Mouse (Mus musculus) limb, embryonic 14.5 days (tissue): ENCODE data around the gene Syne3. TPM values are rescaled to one million over a fixed set of nuclear protein-coding genes. Genes with fewer than 3 reads are reported as not detected.

Experiments
- ATAC-seq: fragments of 200-750 bp; cut with Nextera tagmentation; 2 replicates; pipeline ENCODE4 v1.8.0; 2017; ENCODE audit warnings: low read depth, moderate number of reproducible peaks, moderate TSS enrichment; ENCODE audit not compliant: low FRiP score
- DNase-seq: peaks from one replicate; pipeline ENCODE4 v3.0.0-alpha.2; 2015; ENCODE audit warnings: low spot score
- H3K27ac ChIP-seq: fragments of 300-500 bp; sonication (generic); replicated peaks from 2 replicates; pipeline ENCODE4 v1.5.1; 2014; ENCODE audit warnings: low read depth, mild to moderate bottlenecking, low read length, moderate library complexity, mixed read lengths
- H3K27me3 ChIP-seq: fragments of 300-500 bp; sonication (generic); 2 replicates; pipeline ENCODE4 v1.6.1; 2014; ENCODE audit warnings: low read length, mixed read lengths; ENCODE audit not compliant: control insufficient read depth, insufficient read depth
- H3K36me3 ChIP-seq: fragments of 300-500 bp; sonication (generic); 2 replicates; pipeline ENCODE4 v1.6.1; 2014; ENCODE audit warnings: mild to moderate bottlenecking, low read length, moderate library complexity, mixed read lengths; ENCODE audit not compliant: control insufficient read depth, insufficient read depth
- H3K4me1 ChIP-seq: fragments of 300-500 bp; sonication (generic); 2 replicates; pipeline ENCODE4 v1.6.1; 2014; ENCODE audit warnings: antibody characterized with exemption, low read length, mixed read lengths; ENCODE audit not compliant: control insufficient read depth, insufficient read depth
- H3K4me2 ChIP-seq: fragments of 300-500 bp; sonication (generic); replicated peaks from 2 replicates; pipeline ENCODE4 v1.6.1; 2014; ENCODE audit warnings: low read depth, mild to moderate bottlenecking, low read length, moderate library complexity; ENCODE audit not compliant: severe bottlenecking
- H3K4me3 ChIP-seq: fragments of 300-500 bp; sonication (generic); replicated peaks from 2 replicates; pipeline ENCODE4 v1.5.1; 2014; ENCODE audit warnings: low read length
- H3K9ac ChIP-seq: fragments of 300-500 bp; sonication (generic); 2 replicates; pipeline ENCODE4 v1.6.1; 2014; ENCODE audit warnings: mild to moderate bottlenecking, low read depth, low read length, moderate library complexity; ENCODE audit not compliant: severe bottlenecking
- H3K9me3 ChIP-seq: fragments of 300-500 bp; sonication (generic); 2 replicates; pipeline ENCODE4 v1.6.1; 2016; ENCODE audit warnings: low read length; ENCODE audit not compliant: control insufficient read depth
- POLR2A ChIP-seq: fragments of 200-500 bp; IDR thresholded peaks from 2 replicates; pipeline ENCODE4 v1.8.0; 2012; ENCODE audit warnings: inconsistent platforms, mild to moderate bottlenecking, moderate library complexity, borderline replicate concordance; ENCODE audit not compliant: insufficient read depth, insufficient read length; ENCODE audit errors: extremely low read depth
- WGBS: fragments of 180-500 bp; shearing (Covaris S2); extraction: QIAGEN DNeasy Blood & Tissue Kit; methylation state at CpG from one replicate; pipeline ENCODE4 v1.1.7; 2014; 5-methylcytosine and 5-hydroxymethylcytosine counted together
- polyA plus RNA-seq, 2 experiments: library from polyadenylated mRNA; depleted of rRNA in 1 of 2; stranded (reverse) in 1 of 2; unstranded in 1 of 2; fragments of >200 nt; fragmentation: Nextera tagmentation in 1 of 2; extraction: Ambion mirVana in 1 of 2; gene quantifications; 2 replicates each; pipeline versions ENCODE4 v1.2.1 to v1.2.3; 2012 to 2014

Gene Syne3
- polyA plus RNA-seq, 2 experiments = 2.0 to 2.6 TPM

GRCm38 (mm10) chr12:104909750-104910149 is 99.9 kb downstream of the Syne3 start:
- Histone ChIP-seq H3K9ac (no peak overlapping the region), H3K9me3 (peaks cover 3% of the 10 kb centered on the region; the same call in 1 of the 2 replicates), H3K4me3 (no peak overlapping the region), H3K4me2 (no peak overlapping the region), H3K36me3 (no peaks in the 10 kb centered on the region), H3K27me3 (no peaks in the 10 kb centered on the region), H3K27ac (no peak overlapping the region), H3K4me1 (peaks cover 6% of the 10 kb centered on the region)
- DNase-seq (no peak), ATAC-seq (no peak)
- no peak for TF ChIP-seq POLR2A
- 91% methylated on average over 4 of the region's 4 CpGs for WGBS

DNA sequence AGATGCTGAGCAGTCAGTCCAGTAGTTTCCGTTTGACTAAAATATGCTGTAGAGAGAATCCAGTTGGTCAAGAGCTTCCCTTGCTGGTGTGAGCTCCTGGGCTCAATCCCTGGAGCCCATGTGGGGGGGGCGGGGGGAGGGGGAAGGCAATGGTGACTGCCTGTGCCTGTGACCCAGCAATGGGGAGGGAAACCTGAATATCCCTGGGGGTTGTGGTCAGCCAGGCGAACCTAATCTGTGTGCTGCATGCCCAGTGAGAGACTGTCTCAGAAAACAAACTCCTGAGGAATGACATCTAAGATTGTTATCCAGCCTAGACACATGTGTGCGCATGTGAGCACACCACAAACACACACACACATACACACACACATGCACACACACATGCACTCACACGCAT is 100.6 kb downstream of the Syne3 start:
- H3K9ac ChIP-seq = no peak overlapping the region
- H3K4me1 ChIP-seq = peaks cover 13% of the 10 kb centered on the region
- H3K9me3 ChIP-seq = peaks cover 3% of the 10 kb centered on the region; the same call in 1 of the 2 replicates
- no peak overlapping the region for H3K27ac ChIP-seq
- ATAC-seq = no peak
- H3K27me3 ChIP-seq = no peaks in the 10 kb centered on the region
- 71% methylated on average over 4 of the region's 5 CpGs for WGBS
- H3K4me2 ChIP-seq = no peak overlapping the region
- no peak overlapping the region for H3K4me3 ChIP-seq
- H3K36me3 ChIP-seq = no peaks in the 10 kb centered on the region
- no peak for TF ChIP-seq POLR2A
- no peak for DNase-seq

DNA sequence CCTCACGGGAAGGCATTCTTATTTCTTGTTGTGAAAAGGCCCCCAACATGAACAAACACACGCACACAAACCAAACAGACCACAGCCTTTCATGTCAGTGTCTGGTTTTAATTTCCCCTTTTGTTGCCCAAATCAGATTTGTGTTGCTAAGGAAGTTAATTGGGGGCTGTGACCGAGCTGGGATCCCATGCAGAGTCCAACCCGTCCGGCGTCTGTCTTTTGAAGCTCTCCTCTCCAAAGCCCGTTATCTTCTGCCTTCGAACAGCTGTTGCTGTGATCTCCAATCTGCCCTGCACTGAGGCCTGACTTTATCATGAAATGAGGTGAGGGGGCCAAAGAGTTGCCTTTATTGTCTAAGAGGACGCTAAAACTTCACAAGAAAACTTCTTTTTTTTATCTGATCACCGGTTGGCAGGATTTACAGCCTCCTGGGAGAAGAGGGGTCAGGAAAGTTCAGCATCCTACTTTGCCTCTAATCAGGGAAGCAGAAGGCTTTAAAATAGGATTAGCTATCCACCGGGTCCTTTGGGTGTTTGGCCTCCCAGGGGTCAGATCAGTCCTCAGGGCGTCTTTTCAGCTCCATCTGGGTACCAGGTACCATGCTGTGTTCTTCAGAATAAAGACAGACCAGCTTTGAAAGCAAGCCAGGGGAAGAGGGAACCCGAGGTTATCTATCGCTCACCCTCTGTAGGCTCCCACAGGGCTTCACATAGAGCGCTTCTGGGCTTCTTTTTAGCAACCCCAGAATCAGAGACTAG is 101.4 kb downstream of the Syne3 start:
- no peak for DNase-seq

DNA sequence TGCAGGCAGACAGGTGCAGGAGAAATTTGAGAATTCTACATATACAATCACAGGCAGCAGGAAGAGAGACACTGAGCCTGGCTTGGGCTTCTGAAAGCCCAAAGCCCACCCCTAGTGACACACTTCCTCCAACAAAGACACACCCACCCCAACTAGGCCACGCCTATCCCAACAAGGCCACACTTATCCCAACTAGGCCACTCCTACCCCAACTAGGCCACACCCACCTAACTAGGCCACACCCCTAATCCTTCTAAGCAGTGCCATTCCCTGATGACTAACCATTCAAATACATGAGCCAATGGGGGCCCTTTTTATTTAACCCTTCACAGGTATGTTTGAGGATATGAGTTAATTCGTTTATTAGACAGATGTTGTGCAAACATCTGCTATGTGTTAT is 102.5 kb downstream of the Syne3 start:
- H3K4me2 ChIP-seq = no peak overlapping the region
- ATAC-seq = no peak
- H3K27me3 ChIP-seq = no peaks in the 10 kb centered on the region
- H3K36me3 ChIP-seq = no peaks in the 10 kb centered on the region
- TF ChIP-seq POLR2A = no peak
- DNase-seq = no peak
- peaks cover 20% of the 10 kb centered on the region for H3K4me1 ChIP-seq
- H3K9me3 ChIP-seq = peaks cover 3% of the 10 kb centered on the region; the same call in 1 of the 2 replicates
- H3K4me3 ChIP-seq = no peak overlapping the region
- WGBS = 76% methylated on average over 2 of the region's 2 CpGs
- no peak overlapping the region for H3K27ac ChIP-seq
- H3K9ac ChIP-seq = no peak overlapping the region

More for the DNA sequence above, 101.4 kb downstream of the Syne3 start:
- Histone ChIP-seq H3K9ac (no peak overlapping the region), H3K9me3 (peaks cover 3% of the 10 kb centered on the region; the same call in 1 of the 2 replicates), H3K36me3 (no peaks in the 10 kb centered on the region), H3K4me3 (no peak overlapping the region), H3K4me2 (no peak overlapping the region), H3K27me3 (no peaks in the 10 kb centered on the region), H3K4me1 (peaks cover 16% of the 10 kb centered on the region), H3K27ac (no peak overlapping the region)
- ATAC-seq = no peak
- no peak for TF ChIP-seq POLR2A
- 13% methylated on average over 15 of the region's 15 CpGs for WGBS

GRCm38 (mm10) chr12:104904138-104904537 is 105.5 kb downstream of the Syne3 start:
- H3K9ac ChIP-seq = no peak overlapping the region

More at GRCm38 (mm10) chr12:104904138-104904537, 105.5 kb downstream of the Syne3 start:
- Histone ChIP-seq H3K27me3 (no peaks in the 10 kb centered on the region), H3K27ac (no peak overlapping the region), H3K4me3 (no peak overlapping the region), H3K9me3 (peaks cover 3% of the 10 kb centered on the region; the same call in 1 of the 2 replicates), H3K4me1 (peaks cover 40% of the 10 kb centered on the region), H3K4me2 (no peak overlapping the region), H3K36me3 (no peaks in the 10 kb centered on the region)
- ATAC-seq (no peak), DNase-seq (peak; percentile 27)
- 12% methylated on average over 5 of the region's 5 CpGs for WGBS
- TF ChIP-seq POLR2A = no peak
